Mouse (Mus musculus) embryonic facial prominence, embryonic 15.5 days (tissue): ENCODE results near the gene Cep152. TPM values are rescaled to one million over a fixed set of nuclear protein-coding genes. Genes with fewer than 3 reads are reported as not detected.
A peak's percentile ranks its signal among the peaks of the same experiment; 100 is the strongest.

Experiments used
- ATAC-seq: fragments of 200-750 bp; cut with Nextera tagmentation; 2 replicates; pipeline ENCODE4 v1.8.0; 2017; ENCODE audit warnings: low read depth, moderate TSS enrichment; ENCODE audit not compliant: insufficient number of reproducible peaks, low FRiP score, low TSS enrichment
- H3K27ac ChIP-seq: fragments of 300-500 bp; sonication (generic); replicated peaks from 2 replicates; pipeline ENCODE4 v1.5.1; 2015; ENCODE audit warnings: mild to moderate bottlenecking, inconsistent platforms
- H3K27me3 ChIP-seq: fragments of 300-500 bp; sonication (generic); 2 replicates; pipeline ENCODE4 v1.6.1; 2015; ENCODE audit warnings: inconsistent platforms
- H3K36me3 ChIP-seq: fragments of 300-500 bp; sonication (generic); 2 replicates; pipeline ENCODE4 v1.6.1; 2015; ENCODE audit warnings: mild to moderate bottlenecking, inconsistent platforms
- H3K4me1 ChIP-seq: fragments of 300-500 bp; sonication (generic); 2 replicates; pipeline ENCODE4 v1.6.1; 2015; ENCODE audit warnings: inconsistent platforms
- H3K4me2 ChIP-seq: fragments of 300-500 bp; sonication (generic); replicated peaks from 2 replicates; pipeline ENCODE4 v1.6.1; 2015; ENCODE audit warnings: mild to moderate bottlenecking, inconsistent platforms
- H3K4me3 ChIP-seq: fragments of 300-500 bp; sonication (generic); replicated peaks from 2 replicates; pipeline ENCODE4 v1.5.1; 2015; ENCODE audit warnings: mild to moderate bottlenecking, inconsistent platforms
- H3K9ac ChIP-seq: fragments of 300-500 bp; sonication (generic); 2 replicates; pipeline ENCODE4 v1.6.1; 2015; ENCODE audit warnings: inconsistent platforms
- H3K9me3 ChIP-seq: fragments of 300-500 bp; sonication (generic); replicated peaks from 2 replicates; pipeline ENCODE4 v1.6.1; 2016; ENCODE audit warnings: inconsistent platforms
- WGBS: fragments of 180-500 bp; shearing (Covaris S2); methylation state at CpG from one replicate; pipeline ENCODE4 v1.1.7; 2015; 5-methylcytosine and 5-hydroxymethylcytosine counted together
- polyA plus RNA-seq: library from polyadenylated mRNA; unstranded; fragments of >200 nt; fragmentation: Nextera tagmentation; extraction: Ambion mirVana; gene quantifications from 2 replicates; pipeline ENCODE4 v1.2.1, GENCODE M21; 2015

The Cep152 gene
- polyA plus RNA-seq, 1 experiment from 2014 or later: 8.3 TPM

DNA sequence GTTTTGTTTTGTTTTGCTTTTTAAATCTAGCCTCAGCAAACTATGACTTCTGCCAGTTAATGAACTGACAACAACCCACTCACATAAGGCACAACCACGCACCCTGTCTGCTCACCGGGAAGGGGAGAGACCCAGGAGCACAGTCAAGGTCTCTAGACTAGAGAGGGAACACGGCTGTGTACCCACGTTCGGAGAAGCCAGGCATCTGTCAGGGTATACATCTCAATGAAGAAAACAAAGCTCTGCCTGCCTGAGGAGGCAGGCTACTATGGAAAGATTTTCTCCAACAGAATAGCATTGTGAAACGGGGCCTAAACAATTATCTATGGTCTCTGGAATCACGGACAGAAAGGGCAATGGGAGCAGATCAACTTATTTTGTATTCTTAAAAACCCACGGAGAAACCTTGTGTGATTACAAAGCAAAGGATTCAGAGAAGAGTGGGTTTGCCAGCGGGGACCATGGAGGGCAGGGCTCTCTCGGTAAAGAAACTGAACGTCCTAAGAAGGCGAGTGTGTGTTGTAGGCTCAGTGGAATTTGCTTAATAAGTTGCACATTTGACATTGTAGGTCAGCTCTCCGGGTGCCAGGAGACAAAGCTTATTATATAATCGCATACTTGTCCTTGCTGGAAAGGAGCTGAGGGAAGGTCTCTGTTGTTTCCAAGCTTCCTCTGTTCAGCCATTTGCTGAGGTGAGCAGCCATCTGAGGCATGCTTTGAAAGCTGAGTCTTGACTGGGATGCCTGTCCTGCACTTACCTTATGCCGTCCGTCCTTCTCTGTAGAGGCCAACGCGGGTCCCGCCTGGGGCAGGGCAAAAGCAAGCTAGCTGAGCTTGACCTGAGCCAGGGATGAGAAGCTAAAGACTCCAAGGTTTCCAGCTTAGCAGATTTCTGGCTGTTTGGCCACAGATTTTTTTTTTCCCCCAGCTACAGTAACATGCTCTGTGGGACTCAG lies 66.0 kb downstream of the Cep152 start:
- H3K4me2 ChIP-seq: no peak overlapping the region
- no peaks in the 10 kb centered on the region for H3K27me3 ChIP-seq
- peaks cover 9% of the 10 kb centered on the region; the same call in 1 of the 2 replicates for H3K36me3 ChIP-seq
- peak overlapping the region; percentile 63 for H3K27ac ChIP-seq
- peaks cover 11% of the 10 kb centered on the region for H3K4me1 ChIP-seq
- H3K9me3 ChIP-seq: 0 out of 2 replicates have a peak, but pooled peaks cover 4% of the 10 kb centered on the region
- 45% methylated on average over 19 of the region's 19 CpGs for whole genome bisulfite sequencing
- ATAC-seq: no peak
- no peak overlapping the region for H3K4me3 ChIP-seq
- H3K9ac ChIP-seq: no peak overlapping the region

- Histone ChIP-seq H3K27ac (no peak overlapping the region), H3K9me3 (0 out of 2 replicates have a peak, but pooled peaks cover 4% of the 10 kb centered on the region), H3K27me3 (no peaks in the 10 kb centered on the region), H3K4me2 (no peak overlapping the region), H3K36me3 (no peaks in the 10 kb centered on the region), H3K4me1 (peaks cover 11% of the 10 kb centered on the region), H3K9ac (no peak overlapping the region), H3K4me3 (no peak overlapping the region)
- 68% methylated on average over 6 of the region's 6 CpGs for WGBS
- no peak for ATAC-seq
These were observed 69.1 kb downstream of the Cep152 start for GRCm38 (mm10) chr2:125555830-125556229.

DNA sequence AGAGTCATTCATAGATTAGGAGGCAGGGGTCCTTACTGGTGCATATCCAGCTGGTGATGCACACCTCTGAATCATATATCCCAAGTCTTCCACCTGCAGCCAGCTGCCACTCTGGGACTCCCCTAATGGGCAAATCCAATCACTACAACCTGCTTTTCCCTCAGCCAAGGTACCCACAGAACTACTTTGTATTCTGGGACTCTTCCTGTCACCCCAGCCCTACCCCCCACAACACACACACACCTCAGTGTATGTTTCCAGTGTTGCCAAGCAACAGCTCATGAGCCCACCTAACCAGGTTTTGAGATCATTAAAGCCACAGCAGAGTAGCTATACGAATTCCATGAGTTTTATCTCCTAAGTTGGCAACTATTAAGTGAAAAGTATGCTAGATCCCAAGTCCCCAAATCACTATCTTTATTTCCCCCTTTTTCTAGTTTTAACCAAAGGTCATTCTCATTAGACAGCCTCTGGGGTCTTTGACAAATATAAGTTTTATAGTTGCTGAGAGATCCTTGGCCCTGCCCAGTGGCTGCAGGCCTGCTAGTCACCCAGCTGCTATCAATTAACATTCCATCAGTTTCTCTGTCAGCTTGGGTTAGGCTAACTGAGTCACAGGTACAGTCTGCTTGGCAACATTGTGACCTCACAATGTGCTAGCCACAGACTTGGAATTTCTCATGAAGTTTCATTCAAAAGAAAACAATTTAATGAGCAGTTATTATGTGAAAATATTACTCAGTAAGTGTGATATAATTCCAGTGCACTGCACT lies 75.9 kb downstream of the Cep152 start:
- ATAC-seq: no peak
- H3K4me1 ChIP-seq: no peaks in the 10 kb centered on the region
- no peak overlapping the region for H3K4me2 ChIP-seq
- no peak overlapping the region for H3K9ac ChIP-seq
- no peaks in the 10 kb centered on the region for H3K36me3 ChIP-seq
- H3K27me3 ChIP-seq: no peaks in the 10 kb centered on the region
- H3K9me3 ChIP-seq: no peaks in the 10 kb centered on the region
- no peak overlapping the region for H3K27ac ChIP-seq
- no peak overlapping the region for H3K4me3 ChIP-seq
- 39% methylated on average over 1 of the region's 1 CpGs for WGBS

DNA sequence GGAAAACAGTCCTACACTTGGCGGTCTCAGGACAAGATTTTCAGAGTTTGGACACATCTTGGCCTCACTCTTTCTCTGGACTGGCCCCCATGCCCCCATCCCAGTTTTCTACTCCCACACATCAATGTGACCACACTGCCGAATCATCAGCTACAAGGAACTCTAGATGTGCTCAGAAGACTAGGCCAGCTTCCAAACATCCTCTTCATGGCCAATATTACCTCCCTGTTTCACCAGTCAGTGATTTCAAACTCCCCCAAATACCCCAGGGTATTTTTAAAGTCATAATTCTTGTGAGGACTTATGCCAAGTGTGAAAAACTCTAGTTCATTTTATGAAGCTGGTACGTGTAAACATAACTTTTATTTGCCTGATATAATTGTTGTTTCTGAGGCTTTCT lies 79.9 kb downstream of the Cep152 start:
- Histone ChIP-seq H3K4me2 (no peak overlapping the region), H3K27me3 (no peaks in the 10 kb centered on the region), H3K9me3 (no peaks in the 10 kb centered on the region), H3K4me1 (no peaks in the 10 kb centered on the region), H3K9ac (no peak overlapping the region), H3K4me3 (no peak overlapping the region), H3K36me3 (no peaks in the 10 kb centered on the region), H3K27ac (no peak overlapping the region)
- ATAC-seq: no peak
- WGBS: 79% methylated on average over 3 of the region's 3 CpGs

DNA sequence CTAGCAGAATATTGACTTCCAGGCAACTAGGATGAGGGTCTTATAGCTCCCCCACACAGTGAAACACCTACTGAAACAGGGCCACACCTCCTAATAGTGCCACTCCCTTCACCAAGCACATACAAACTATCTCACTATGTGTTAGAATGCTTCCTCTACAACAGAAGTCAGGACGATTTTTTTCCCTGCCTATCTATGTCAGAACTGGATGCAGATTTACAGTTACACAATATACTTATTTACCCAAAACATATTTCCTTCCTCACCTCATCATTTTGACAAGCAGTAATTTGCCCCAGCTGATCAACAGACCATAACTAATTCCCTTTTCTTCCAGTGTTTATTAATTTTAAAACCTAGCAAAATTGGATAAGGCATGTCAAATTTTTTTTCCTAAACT lies 81.3 kb downstream of the Cep152 start:
- Histone ChIP-seq H3K27me3 (no peaks in the 10 kb centered on the region), H3K4me1 (no peaks in the 10 kb centered on the region), H3K27ac (no peak overlapping the region), H3K36me3 (no peaks in the 10 kb centered on the region), H3K4me2 (no peak overlapping the region), H3K4me3 (no peak overlapping the region), H3K9ac (no peak overlapping the region), H3K9me3 (no peaks in the 10 kb centered on the region)
- ATAC-seq: no peak
- WGBS: 41% methylated on average over 1 of the region's 1 CpGs

DNA sequence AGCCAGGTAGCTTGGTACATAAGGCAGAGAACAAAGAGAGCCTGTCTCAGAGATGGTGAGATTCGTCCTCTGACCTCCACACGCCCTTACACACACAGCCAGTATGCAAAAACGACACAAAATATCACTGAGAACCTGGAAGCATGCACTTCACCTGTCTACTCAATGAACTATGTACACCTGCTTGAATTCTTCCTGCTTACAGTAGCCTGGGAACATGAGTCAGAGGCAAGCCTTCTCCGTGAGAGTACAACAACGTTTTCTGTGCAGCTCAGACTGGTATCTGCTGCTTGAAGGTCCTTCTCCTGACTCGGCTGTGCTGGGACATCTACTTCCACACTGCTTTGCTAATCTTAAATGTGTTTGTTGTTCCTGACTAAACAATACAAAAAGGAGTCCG lies 83.5 kb downstream of the Cep152 start:
- WGBS: 71% methylated on average over 7 of the region's 7 CpGs
- Histone ChIP-seq H3K36me3 (no peaks in the 10 kb centered on the region), H3K9ac (no peak overlapping the region), H3K27ac (no peak overlapping the region), H3K27me3 (no peaks in the 10 kb centered on the region), H3K4me1 (no peaks in the 10 kb centered on the region), H3K9me3 (no peaks in the 10 kb centered on the region), H3K4me2 (no peak overlapping the region), H3K4me3 (no peak overlapping the region)
- ATAC-seq: no peak

- Histone ChIP-seq H3K27ac (no peak overlapping the region), H3K4me2 (no peak overlapping the region), H3K36me3 (no peaks in the 10 kb centered on the region), H3K4me1 (no peaks in the 10 kb centered on the region), H3K27me3 (no peaks in the 10 kb centered on the region), H3K9ac (no peak overlapping the region), H3K9me3 (no peaks in the 10 kb centered on the region), H3K4me3 (no peak overlapping the region)
- no peak for ATAC-seq
- WGBS: 68% methylated on average over 7 of the region's 7 CpGs
These were observed 84.3 kb downstream of the Cep152 start for GRCm38 (mm10) chr2:125540579-125540978.

GRCm38 (mm10) chr2:125539640-125540039 lies 85.3 kb downstream of the Cep152 start:
- no peak overlapping the region for H3K4me3 ChIP-seq
- H3K9me3 ChIP-seq: no peaks in the 10 kb centered on the region
- no peaks in the 10 kb centered on the region for H3K27me3 ChIP-seq
- H3K9ac ChIP-seq: no peak overlapping the region
- no peak overlapping the region for H3K27ac ChIP-seq
- no peaks in the 10 kb centered on the region for H3K4me1 ChIP-seq
- no peak for ATAC-seq
- no peak overlapping the region for H3K4me2 ChIP-seq
- WGBS: 76% methylated on average over 3 of the region's 3 CpGs
- H3K36me3 ChIP-seq: no peaks in the 10 kb centered on the region

DNA sequence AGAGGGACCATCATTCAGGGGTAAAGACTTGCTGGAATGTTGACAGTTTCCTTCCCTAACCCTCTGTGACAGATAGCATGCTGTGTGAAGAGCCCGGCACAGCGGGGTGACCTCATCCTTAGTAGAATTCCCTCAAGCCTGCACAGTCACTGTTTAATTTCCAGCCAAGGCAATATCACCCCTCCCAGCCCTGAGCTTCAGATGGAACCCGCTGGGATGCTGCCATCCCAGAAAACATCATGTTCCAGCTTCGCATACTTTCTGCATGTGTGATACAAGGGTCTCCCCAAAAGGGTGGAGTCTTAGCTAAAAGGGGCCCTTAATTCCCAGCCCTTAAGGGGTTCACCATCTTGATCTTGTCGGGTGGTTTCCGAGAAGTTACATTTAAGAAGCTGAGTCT lies 94.2 kb downstream of the Cep152 start:
- Histone ChIP-seq H3K9me3 (no peaks in the 10 kb centered on the region), H3K9ac (no peak overlapping the region), H3K4me3 (no peak overlapping the region), H3K27ac (no peak overlapping the region), H3K4me1 (no peaks in the 10 kb centered on the region; the same call in 1 of the 2 replicates), H3K4me2 (no peak overlapping the region), H3K36me3 (no peaks in the 10 kb centered on the region), H3K27me3 (no peaks in the 10 kb centered on the region)
- no peak for ATAC-seq
- WGBS: 63% methylated on average over 6 of the region's 6 CpGs

GRCm38 (mm10) chr2:125526566-125526965 lies 98.3 kb downstream of the Cep152 start:
- H3K4me2 ChIP-seq: no peak overlapping the region
- no peaks in the 10 kb centered on the region for H3K36me3 ChIP-seq
- no peak overlapping the region for H3K9ac ChIP-seq
- 74% methylated on average over 5 of the region's 5 CpGs for WGBS
- H3K27me3 ChIP-seq: no peaks in the 10 kb centered on the region
- no peak for ATAC-seq
- H3K27ac ChIP-seq: no peak overlapping the region
- no peaks in the 10 kb centered on the region for H3K9me3 ChIP-seq
- no peaks in the 10 kb centered on the region; the same call in 1 of the 2 replicates for H3K4me1 ChIP-seq
- no peak overlapping the region for H3K4me3 ChIP-seq

DNA sequence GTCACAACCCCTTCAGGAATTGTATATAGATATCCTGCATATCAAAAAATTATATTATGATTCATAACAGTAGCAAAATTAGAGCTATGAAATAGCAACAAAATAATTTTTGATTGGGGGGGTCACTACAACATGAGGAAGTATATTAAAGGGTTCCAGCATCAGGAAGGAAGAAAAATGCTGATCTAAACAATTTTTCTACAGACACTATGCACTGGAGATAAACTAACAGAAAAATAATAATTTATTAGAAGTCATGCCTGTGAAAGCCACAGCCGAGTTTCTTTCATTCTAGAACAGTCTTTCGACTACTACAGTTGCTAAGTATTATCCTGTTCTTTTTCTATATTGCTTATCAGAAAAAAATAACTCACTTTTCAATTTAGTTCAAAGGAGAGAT lies 99.4 kb downstream of the Cep152 start:
- no peaks in the 10 kb centered on the region for H3K9me3 ChIP-seq
- H3K4me1 ChIP-seq: no peaks in the 10 kb centered on the region; the same call in 1 of the 2 replicates
- H3K4me3 ChIP-seq: no peak overlapping the region
- no peak overlapping the region for H3K9ac ChIP-seq
- 82% methylated on average over 2 of the region's 2 CpGs for WGBS
- H3K27me3 ChIP-seq: no peaks in the 10 kb centered on the region
- no peaks in the 10 kb centered on the region for H3K36me3 ChIP-seq
- ATAC-seq: no peak
- no peak overlapping the region for H3K4me2 ChIP-seq
- no peak overlapping the region for H3K27ac ChIP-seq
